Mouse (Mus musculus) heart, embryonic 12.5 days (tissue): ENCODE measurements around the gene Gm42715. TPM values are rescaled to one million over a fixed set of nuclear protein-coding genes. Genes with fewer than 3 reads are reported as not detected.
"Not testable (repeated sequence)": the region's sequence is repeated elsewhere in the genome, so short reads cannot be mapped to it uniquely, and the experiment has no call there.

Experiments used
- ATAC-seq: fragments of 200-750 bp; cut with Nextera tagmentation; 2 replicates; pipeline ENCODE4 v1.8.0; 2017; ENCODE audit warnings: moderate TSS enrichment, moderate library complexity; ENCODE audit not compliant: insufficient number of reproducible peaks, low FRiP score
- H3K27ac ChIP-seq: fragments of 300-500 bp; sonication (generic); 2 replicates; pipeline ENCODE4 v1.5.1; 2016; ENCODE audit warnings: mild to moderate bottlenecking, moderate library complexity; ENCODE audit not compliant: poor library complexity, severe bottlenecking
- H3K27me3 ChIP-seq: fragments of 300-500 bp; sonication (generic); replicated peaks from 2 replicates; pipeline ENCODE4 v1.6.1; 2016; ENCODE audit warnings: mild to moderate bottlenecking, moderate library complexity
- H3K36me3 ChIP-seq: fragments of 300-500 bp; sonication (generic); 2 replicates; pipeline ENCODE4 v1.6.1; 2016; ENCODE audit warnings: mild to moderate bottlenecking, moderate library complexity
- H3K4me1 ChIP-seq: fragments of 300-500 bp; sonication (generic); replicated peaks from 2 replicates; pipeline ENCODE4 v1.6.1; 2016; ENCODE audit warnings: mild to moderate bottlenecking
- H3K4me2 ChIP-seq: fragments of 300-500 bp; sonication (generic); 2 replicates; pipeline ENCODE4 v1.6.1; 2016; ENCODE audit warnings: mild to moderate bottlenecking, moderate library complexity
- H3K4me3 ChIP-seq: fragments of 300-500 bp; sonication (generic); 2 replicates; pipeline ENCODE4 v1.5.1; 2016; ENCODE audit warnings: mild to moderate bottlenecking
- H3K9ac ChIP-seq: fragments of 300-500 bp; sonication (generic); 2 replicates; pipeline ENCODE4 v1.6.1; 2016; ENCODE audit warnings: mild to moderate bottlenecking, moderate library complexity
- H3K9me3 ChIP-seq: fragments of 300-500 bp; sonication (generic); replicated peaks from 2 replicates; pipeline ENCODE4 v1.6.1; 2016; ENCODE audit warnings: mild to moderate bottlenecking, moderate library complexity
- WGBS: fragments of 180-500 bp; shearing (Covaris S2); methylation state at CpG from one replicate; pipeline ENCODE4 v1.1.7; 2016; 5-methylcytosine and 5-hydroxymethylcytosine counted together
- polyA plus RNA-seq: library from polyadenylated mRNA; unstranded; fragments of >200 nt; fragmentation: Nextera tagmentation; extraction: Ambion mirVana; gene quantifications from 2 replicates; pipeline ENCODE4 v1.2.1, GENCODE M21; 2016

Gm42715 gene
- polyA plus RNA-seq, 1 experiment from 2014 or later: 8.5 TPM

GRCm38 (mm10) chr7:127498407-127498806, 21.0 kb upstream of the Gm42715 start:
- 39% methylated on average over 3 of the region's 3 CpGs for WGBS
- Histone ChIP-seq H3K36me3 (no peaks in the 10 kb centered on the region), H3K4me3 (no peak overlapping the region), H3K9ac (no peak overlapping the region), H3K27me3 (no peaks in the 10 kb centered on the region), H3K9me3 (no peaks in the 10 kb centered on the region), H3K4me2 (no peak overlapping the region), H3K4me1 (0 out of 2 replicates have a peak, but pooled peaks cover 6% of the 10 kb centered on the region), H3K27ac (no peak overlapping the region)
- no peak for ATAC-seq

GRCm38 (mm10) chr7:127508291-127508690, 11.1 kb upstream of the Gm42715 start:
- no peak overlapping the region for H3K27ac ChIP-seq

GRCm38 (mm10) chr7:127509830-127510229, 9.6 kb upstream of the Gm42715 start:
- not testable (repeated sequence) for H3K36me3 ChIP-seq, H3K9me3 ChIP-seq, H3K9ac ChIP-seq, H3K27ac ChIP-seq, H3K4me2 ChIP-seq, H3K27me3 ChIP-seq, H3K4me3 ChIP-seq, ATAC-seq
- peaks cover 14% of the 10 kb centered on the region for H3K4me1 ChIP-seq
- 84% methylated on average over 4 of the region's 4 CpGs for WGBS

More at GRCm38 (mm10) chr7:127508291-127508690, 11.1 kb upstream of the Gm42715 start:
- Histone ChIP-seq H3K9ac (no peak overlapping the region), H3K9me3 (no peaks in the 10 kb centered on the region; the same call in 1 of the 2 replicates), H3K27me3 (no peaks in the 10 kb centered on the region), H3K36me3 (no peaks in the 10 kb centered on the region), H3K4me3 (no peak overlapping the region), H3K4me1 (peaks cover 4% of the 10 kb centered on the region; the same call in 1 of the 2 replicates), H3K4me2 (no peak overlapping the region)
- no peak for ATAC-seq
- WGBS: 95% methylated on average over 3 of the region's 3 CpGs

GRCm38 (mm10) chr7:127511241-127511640, 8.1 kb upstream of the Gm42715 start:
- no peak for ATAC-seq
- WGBS: 44% methylated on average over 8 of the region's 8 CpGs
- H3K36me3 ChIP-seq: peaks cover 18% of the 10 kb centered on the region
- no peaks in the 10 kb centered on the region for H3K27me3 ChIP-seq
- H3K4me1 ChIP-seq: peaks cover 17% of the 10 kb centered on the region
- no peaks in the 10 kb centered on the region; the same call in 1 of the 2 replicates for H3K9me3 ChIP-seq
- peak overlapping the region; percentile 64 for H3K4me2 ChIP-seq
- H3K27ac ChIP-seq: peak overlapping the region; percentile 98
- peak overlapping the region; percentile 89; the same call in 1 of the 2 replicates for H3K9ac ChIP-seq
- peak overlapping the region; percentile 84 for H3K4me3 ChIP-seq

GRCm38 (mm10) chr7:127511808-127512230, 7.6 kb upstream of the Gm42715 start, which contains the start of gene Srcap:
Gene Srcap (plus strand): TSS chr7:127511983.
- Histone ChIP-seq H3K27ac (peak within 1 kb of the TSS; percentile 98), H3K36me3 (peaks cover 23% of the 10 kb centered on the region), H3K4me3 (peak within 1 kb of the TSS; percentile 84), H3K27me3 (no peaks in the 10 kb centered on the region), H3K4me1 (peaks cover 17% of the 10 kb centered on the region), H3K9ac (peak within 1 kb of the TSS; percentile 89), H3K4me2 (peak within 1 kb of the TSS; percentile 64), H3K9me3 (no peaks in the 10 kb centered on the region; the same call in 1 of the 2 replicates)
- 0% methylated on average over 37 of the region's 37 CpGs for WGBS
- ATAC-seq: peak; percentile 97

GRCm38 (mm10) chr7:127512231-127513015, 7.0 kb upstream of the Gm42715 start:
- under 1% methylated on average over 64 of the region's 93 CpGs for WGBS
- H3K4me1 ChIP-seq: peaks cover 17% of the 10 kb centered on the region
- peaks cover 29% of the 10 kb centered on the region for H3K36me3 ChIP-seq
- H3K4me3 ChIP-seq: peak overlapping the region; percentile 84
- peak overlapping the region; percentile 98 for H3K27ac ChIP-seq
- peak; percentile 91 for ATAC-seq
- no peaks in the 10 kb centered on the region; the same call in 1 of the 2 replicates for H3K9me3 ChIP-seq
- H3K27me3 ChIP-seq: no peaks in the 10 kb centered on the region
- peak overlapping the region; percentile 89 for H3K9ac ChIP-seq
- peak overlapping the region; percentile 64 for H3K4me2 ChIP-seq

- peak overlapping the region; percentile 89 for H3K9ac ChIP-seq
- ATAC-seq: no peak
- H3K4me1 ChIP-seq: peaks cover 17% of the 10 kb centered on the region
- peaks cover 34% of the 10 kb centered on the region for H3K36me3 ChIP-seq
- WGBS: 36% methylated on average over 8 of the region's 8 CpGs
- H3K27me3 ChIP-seq: no peaks in the 10 kb centered on the region
- H3K4me2 ChIP-seq: peak overlapping the region; percentile 64
- peak overlapping the region; percentile 98 for H3K27ac ChIP-seq
- no peaks in the 10 kb centered on the region; the same call in 1 of the 2 replicates for H3K9me3 ChIP-seq
- peak overlapping the region; percentile 84 for H3K4me3 ChIP-seq
These were observed 6.4 kb upstream of the Gm42715 start for GRCm38 (mm10) chr7:127513016-127513390.

GRCm38 (mm10) chr7:127513781-127514180, 5.6 kb upstream of the Gm42715 start:
- H3K4me2 ChIP-seq: peak overlapping the region; percentile 64
- H3K27me3 ChIP-seq: no peaks in the 10 kb centered on the region
- WGBS: 80% methylated on average over 3 of the region's 3 CpGs
- peaks cover 17% of the 10 kb centered on the region for H3K4me1 ChIP-seq
- peak overlapping the region; percentile 29; the same call in 1 of the 2 replicates for H3K27ac ChIP-seq
- H3K9ac ChIP-seq: peak overlapping the region; percentile 29
- H3K4me3 ChIP-seq: peak overlapping the region; percentile 84
- no peak for ATAC-seq
- H3K9me3 ChIP-seq: no peaks in the 10 kb centered on the region
- peaks cover 38% of the 10 kb centered on the region for H3K36me3 ChIP-seq

GRCm38 (mm10) chr7:127515846-127516245, 3.5 kb upstream of the Gm42715 start:
- Histone ChIP-seq H3K4me2 (no peak overlapping the region), H3K4me3 (no peak overlapping the region), H3K9ac (0 out of 2 replicates have a peak overlapping the region, but pooled peaks have one; percentile 36), H3K27me3 (no peaks in the 10 kb centered on the region), H3K36me3 (peaks cover 52% of the 10 kb centered on the region), H3K9me3 (no peaks in the 10 kb centered on the region), H3K4me1 (peaks cover 17% of the 10 kb centered on the region), H3K27ac (no peak overlapping the region)
- no peak for ATAC-seq
- WGBS: 86% methylated on average over 7 of the region's 7 CpGs

- no peaks in the 10 kb centered on the region for H3K9me3 ChIP-seq
- H3K27ac ChIP-seq: no peak overlapping the region
- no peak overlapping the region for H3K9ac ChIP-seq
- H3K4me1 ChIP-seq: peaks cover 17% of the 10 kb centered on the region
- ATAC-seq: no peak
- no peaks in the 10 kb centered on the region for H3K27me3 ChIP-seq
- no peak overlapping the region for H3K4me2 ChIP-seq
- H3K36me3 ChIP-seq: peaks cover 57% of the 10 kb centered on the region
- WGBS: 93% methylated on average over 7 of the region's 7 CpGs
- H3K4me3 ChIP-seq: no peak overlapping the region
These were observed 3.0 kb upstream of the Gm42715 start for GRCm38 (mm10) chr7:127516344-127516743.

GRCm38 (mm10) chr7:127541671-127542070, 22.3 kb downstream of the Gm42715 start:
- Histone ChIP-seq H3K4me2 (no peak overlapping the region), H3K36me3 (peaks cover 89% of the 10 kb centered on the region), H3K4me1 (0 out of 2 replicates have a peak, but pooled peaks cover 3% of the 10 kb centered on the region), H3K4me3 (no peak overlapping the region), H3K9me3 (no peaks in the 10 kb centered on the region), H3K27ac (no peak overlapping the region), H3K27me3 (no peaks in the 10 kb centered on the region), H3K9ac (no peak overlapping the region)
- ATAC-seq: no peak
- WGBS: 98% methylated on average over 3 of the region's 3 CpGs
